Mouse (Mus musculus): ENCODE results near the gene Slc7a5. TPM values are rescaled to one million over a fixed set of nuclear protein-coding genes. Genes with fewer than 3 reads are reported as not detected.
A peak's percentile ranks its signal among the peaks of the same experiment; 100 is the strongest.

Slc7a5 gene
- polyA plus RNA-seq, 1 experiment from 2014 or later = 37.3 TPM

DNA sequence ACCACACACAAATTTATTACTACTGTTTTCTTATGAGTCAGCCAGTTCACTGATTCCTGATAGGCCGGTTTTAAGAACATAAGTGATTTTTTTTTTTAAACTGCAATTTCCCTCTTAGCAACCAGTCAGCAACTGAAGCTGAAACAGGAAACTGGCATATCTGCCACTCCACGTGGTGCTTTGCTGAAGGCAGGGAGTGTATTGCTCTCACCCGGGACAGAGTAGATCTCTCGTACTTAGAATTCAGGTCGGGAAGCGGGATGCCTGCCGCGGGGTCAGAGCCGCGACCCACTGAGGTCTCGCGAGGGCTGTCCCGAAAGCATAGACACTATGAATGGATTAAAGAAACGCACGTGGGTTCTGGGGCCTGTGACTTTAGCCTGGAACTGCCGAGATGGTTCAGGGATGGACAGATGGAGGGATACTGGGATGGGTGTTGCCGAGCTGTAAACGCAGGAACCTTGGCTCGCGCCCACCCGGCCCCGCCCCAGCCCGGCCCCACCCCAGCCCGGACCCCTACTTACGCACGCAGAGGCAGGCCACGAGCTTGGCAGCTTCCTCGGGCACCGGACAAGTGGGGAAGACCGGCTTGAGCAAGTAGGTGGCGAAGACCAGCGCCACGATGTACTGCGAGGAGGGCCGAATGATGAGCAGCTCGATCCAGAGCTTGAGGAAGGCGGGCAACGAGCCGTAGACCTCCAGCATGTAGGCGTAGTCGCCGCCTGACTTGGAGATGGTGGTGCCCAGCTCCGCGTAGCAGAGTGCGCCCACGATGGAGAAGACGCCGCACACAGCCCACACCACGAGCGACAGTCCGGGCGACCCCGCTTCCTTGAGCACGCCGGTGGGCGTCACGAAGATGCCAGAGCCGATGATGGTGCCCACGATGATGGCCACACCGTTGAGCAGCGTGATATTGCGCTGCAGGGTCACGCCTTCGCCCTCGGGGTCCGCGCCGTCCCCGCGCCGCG is 667 bp downstream of the Slc7a5 start:
- Histone ChIP-seq H3K9me3 (ENCODE audit: control insufficient read depth, low read length) (no peaks in the 10 kb centered on the region), H3K9ac (ENCODE audit: low read length) (peak overlapping the region; percentile 75), H3K4me1 (ENCODE audit: control insufficient read depth, insufficient read depth, low read length) (peaks cover 15% of the 10 kb centered on the region), H3K4me2 (ENCODE audit: low read depth) (peak overlapping the region; percentile 95), H3K4me3 (ENCODE audit: low read depth, low read length) (peak overlapping the region; percentile 78), H3K36me3 (ENCODE audit: control insufficient read depth, insufficient read depth, low read length) (no peaks in the 10 kb centered on the region), H3K27ac (ENCODE audit: low read depth, low read length) (no peak overlapping the region), H3K27me3 (ENCODE audit: control insufficient read depth, insufficient read depth, low read length) (no peaks in the 10 kb centered on the region)
- ATAC-seq (ENCODE audit: insufficient read depth, low FRiP score, low TSS enrichment) (peak; percentile 63), DNase-seq (ENCODE audit: low spot score) (peak; percentile 66)
- WGBS = under 1% methylated on average over 71 of the region's 72 CpGs

DNA sequence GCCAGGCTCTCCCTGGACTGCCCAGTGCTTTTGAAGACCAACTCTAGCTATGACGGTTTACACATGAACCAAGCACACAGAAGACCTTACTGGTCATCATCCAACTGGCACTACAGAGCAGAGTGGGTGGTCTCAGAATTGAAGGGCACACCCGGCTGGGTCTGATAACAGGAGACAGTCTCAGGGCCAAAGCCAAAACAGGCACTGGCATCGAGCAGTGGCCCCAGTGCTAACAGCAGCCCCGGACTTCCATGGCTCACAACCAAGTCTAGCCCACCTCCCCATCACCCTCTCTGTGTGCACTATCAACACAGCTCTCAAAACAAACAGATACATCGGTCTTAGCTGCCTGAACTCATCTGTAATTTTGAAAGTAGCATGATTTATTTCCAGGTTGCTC is 1.6 kb downstream of the Slc7a5 start:
- Histone ChIP-seq H3K4me2 (ENCODE audit: low read depth) (peak overlapping the region; percentile 95), H3K4me1 (ENCODE audit: control insufficient read depth, insufficient read depth, low read length) (peaks cover 16% of the 10 kb centered on the region), H3K27me3 (ENCODE audit: control insufficient read depth, insufficient read depth, low read length) (no peaks in the 10 kb centered on the region), H3K4me3 (ENCODE audit: low read depth, low read length) (peak overlapping the region; percentile 78), H3K36me3 (ENCODE audit: control insufficient read depth, insufficient read depth, low read length) (no peaks in the 10 kb centered on the region), H3K9me3 (ENCODE audit: control insufficient read depth, low read length) (no peaks in the 10 kb centered on the region), H3K27ac (ENCODE audit: low read depth, low read length) (no peak overlapping the region), H3K9ac (ENCODE audit: low read length) (peak overlapping the region; percentile 8; the same call in 1 of the 2 replicates)
- DNase-seq (ENCODE audit: low spot score) (no peak), ATAC-seq (ENCODE audit: insufficient read depth, low FRiP score, low TSS enrichment) (no peak)
- 40% methylated on average over 5 of the region's 5 CpGs for WGBS

DNA sequence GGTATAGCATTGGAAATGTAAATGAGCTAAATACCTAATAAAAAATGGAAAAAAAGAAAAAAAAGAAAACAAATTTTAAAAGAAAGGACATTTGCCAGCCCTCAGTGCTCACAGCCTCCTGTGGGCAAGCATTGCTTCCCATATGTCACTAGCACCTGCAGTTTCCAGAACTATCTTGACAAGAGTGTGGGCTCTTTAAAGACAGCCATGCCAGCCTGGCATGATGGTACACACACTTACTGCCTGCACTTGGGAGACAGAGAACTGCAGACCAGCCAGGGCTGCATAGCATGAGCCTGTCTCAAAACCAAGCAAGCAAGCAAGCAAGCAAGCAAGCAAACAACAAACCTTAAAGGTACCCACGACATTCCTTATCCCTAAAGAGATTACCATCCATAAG is 2.1 kb downstream of the Slc7a5 start:
- WGBS = 82% methylated on average over 1 of the region's 1 CpGs
- Histone ChIP-seq H3K27ac (ENCODE audit: low read depth, low read length) (no peak overlapping the region), H3K4me2 (ENCODE audit: low read depth) (peak overlapping the region; percentile 95), H3K36me3 (ENCODE audit: control insufficient read depth, insufficient read depth, low read length) (no peaks in the 10 kb centered on the region), H3K4me1 (ENCODE audit: control insufficient read depth, insufficient read depth, low read length) (peaks cover 16% of the 10 kb centered on the region), H3K9me3 (ENCODE audit: control insufficient read depth, low read length) (no peaks in the 10 kb centered on the region), H3K27me3 (ENCODE audit: control insufficient read depth, insufficient read depth, low read length) (no peaks in the 10 kb centered on the region), H3K9ac (ENCODE audit: low read length) (no peak overlapping the region; the same call in 1 of the 2 replicates), H3K4me3 (ENCODE audit: low read depth, low read length) (peak overlapping the region; percentile 78; the same call in 1 of the 2 replicates)
- no peak for DNase-seq (ENCODE audit: low spot score)
- no peak for ATAC-seq (ENCODE audit: insufficient read depth, low FRiP score, low TSS enrichment)

DNA sequence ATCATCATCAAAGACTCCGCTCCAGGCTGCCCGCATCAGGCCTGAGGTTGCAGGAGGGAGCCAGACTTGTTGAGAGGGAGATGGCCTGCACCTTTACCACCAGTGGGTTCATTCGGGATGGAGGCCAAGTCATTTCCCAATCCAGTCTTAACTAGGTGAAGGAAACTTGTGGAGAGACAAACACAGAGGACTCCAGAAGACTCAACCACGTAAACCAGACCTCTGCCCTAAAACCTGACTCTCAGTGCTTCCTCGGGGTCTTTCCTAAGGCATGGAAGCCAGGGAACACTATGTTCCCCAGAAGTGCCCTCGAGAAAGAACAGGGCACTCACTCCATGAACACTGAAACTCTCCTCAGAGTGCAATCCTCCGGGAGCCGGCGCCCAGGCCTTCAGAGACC is 2.5 kb downstream of the Slc7a5 start:
- ATAC-seq (ENCODE audit: insufficient read depth, low FRiP score, low TSS enrichment) = no peak

DNA sequence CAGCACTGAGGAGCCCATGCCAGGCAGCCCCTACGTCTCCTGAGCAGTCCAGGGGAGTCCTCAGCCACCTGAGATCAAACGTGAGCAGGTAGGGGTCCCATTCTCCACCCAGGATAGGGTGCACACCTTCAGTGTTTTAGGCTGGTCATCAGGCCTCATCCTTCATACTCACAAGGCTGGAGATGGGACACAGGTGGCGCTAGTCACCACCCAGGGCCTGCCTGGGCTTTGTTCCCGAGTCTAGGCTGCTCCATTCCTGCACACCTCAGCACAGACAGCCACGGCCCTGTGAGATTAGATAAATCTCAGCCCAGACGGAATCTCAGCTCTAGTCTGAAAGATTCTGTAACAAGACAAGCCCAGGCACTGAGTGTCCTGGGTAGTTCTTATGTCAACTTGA is 3.5 kb downstream of the Slc7a5 start:
- Histone ChIP-seq H3K9ac (ENCODE audit: low read length) (no peak overlapping the region), H3K27ac (ENCODE audit: low read depth, low read length) (no peak overlapping the region), H3K36me3 (ENCODE audit: control insufficient read depth, insufficient read depth, low read length) (no peaks in the 10 kb centered on the region), H3K4me3 (ENCODE audit: low read depth, low read length) (no peak overlapping the region), H3K9me3 (ENCODE audit: control insufficient read depth, low read length) (no peaks in the 10 kb centered on the region), H3K4me2 (ENCODE audit: low read depth) (no peak overlapping the region; the same call in 1 of the 2 replicates), H3K4me1 (ENCODE audit: control insufficient read depth, insufficient read depth, low read length) (peaks cover 18% of the 10 kb centered on the region), H3K27me3 (ENCODE audit: control insufficient read depth, insufficient read depth, low read length) (no peaks in the 10 kb centered on the region)
- no peak for ATAC-seq (ENCODE audit: insufficient read depth, low FRiP score, low TSS enrichment)
- DNase-seq (ENCODE audit: low spot score) = no peak
- WGBS = 72% methylated on average over 6 of the region's 6 CpGs

More for the DNA sequence above, 2.5 kb downstream of the Slc7a5 start:
- Histone ChIP-seq H3K4me3 (ENCODE audit: low read depth, low read length) (no peak overlapping the region), H3K27ac (ENCODE audit: low read depth, low read length) (no peak overlapping the region), H3K4me1 (ENCODE audit: control insufficient read depth, insufficient read depth, low read length) (peaks cover 16% of the 10 kb centered on the region), H3K9me3 (ENCODE audit: control insufficient read depth, low read length) (no peaks in the 10 kb centered on the region), H3K9ac (ENCODE audit: low read length) (no peak overlapping the region), H3K36me3 (ENCODE audit: control insufficient read depth, insufficient read depth, low read length) (no peaks in the 10 kb centered on the region), H3K4me2 (ENCODE audit: low read depth) (no peak overlapping the region; the same call in 1 of the 2 replicates), H3K27me3 (ENCODE audit: control insufficient read depth, insufficient read depth, low read length) (no peaks in the 10 kb centered on the region)
- DNase-seq (ENCODE audit: low spot score) = no peak
- 87% methylated on average over 9 of the region's 9 CpGs for WGBS

DNA sequence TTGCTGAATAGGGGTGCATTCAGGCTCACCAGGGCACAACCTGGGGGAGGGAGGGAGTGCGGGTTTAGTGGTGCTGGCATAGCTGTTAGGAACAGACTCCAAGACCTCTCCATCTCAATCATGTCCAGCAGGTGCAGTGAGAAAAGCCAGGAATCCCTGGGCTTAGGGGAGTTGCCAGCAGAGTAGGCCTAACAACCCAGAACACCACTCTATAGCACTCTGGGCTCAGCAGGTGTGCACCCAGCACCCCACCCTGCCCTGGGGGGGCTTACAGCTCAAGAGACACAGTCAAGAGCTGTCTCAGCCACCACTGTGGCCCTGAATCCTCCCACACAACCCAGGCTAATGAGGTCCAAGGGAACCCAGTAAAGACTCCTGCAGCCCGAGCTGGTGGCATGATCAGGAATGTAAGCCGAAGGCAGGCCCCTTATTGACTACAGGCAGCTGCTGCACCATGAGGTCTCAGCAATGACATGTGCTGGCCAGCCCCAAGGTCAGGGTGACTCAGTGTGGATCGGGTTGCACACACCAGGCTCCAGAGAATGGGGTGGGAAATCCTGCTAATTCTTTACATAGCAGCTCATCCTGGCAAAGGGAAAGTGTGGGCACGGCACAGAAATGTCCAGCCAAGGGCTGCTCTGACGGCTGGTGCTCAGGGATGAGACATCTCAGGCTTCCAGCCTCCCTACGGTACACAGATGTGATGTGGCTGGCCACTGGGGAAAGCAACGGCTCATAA is 5.8 kb downstream of the Slc7a5 start:
- ATAC-seq (ENCODE audit: insufficient read depth, low FRiP score, low TSS enrichment) (no peak), DNase-seq (ENCODE audit: low spot score) (no peak)
- 46% methylated on average over 8 of the region's 8 CpGs for WGBS
- Histone ChIP-seq H3K4me2 (ENCODE audit: low read depth) (no peak overlapping the region), H3K27me3 (ENCODE audit: control insufficient read depth, insufficient read depth, low read length) (no peaks in the 10 kb centered on the region), H3K9ac (ENCODE audit: low read length) (no peak overlapping the region; the same call in 1 of the 2 replicates), H3K4me3 (ENCODE audit: low read depth, low read length) (no peak overlapping the region), H3K4me1 (ENCODE audit: control insufficient read depth, insufficient read depth, low read length) (peaks cover 35% of the 10 kb centered on the region), H3K9me3 (ENCODE audit: control insufficient read depth, low read length) (no peaks in the 10 kb centered on the region), H3K27ac (ENCODE audit: low read depth, low read length) (no peak overlapping the region), H3K36me3 (ENCODE audit: control insufficient read depth, insufficient read depth, low read length) (no peaks in the 10 kb centered on the region)

DNA sequence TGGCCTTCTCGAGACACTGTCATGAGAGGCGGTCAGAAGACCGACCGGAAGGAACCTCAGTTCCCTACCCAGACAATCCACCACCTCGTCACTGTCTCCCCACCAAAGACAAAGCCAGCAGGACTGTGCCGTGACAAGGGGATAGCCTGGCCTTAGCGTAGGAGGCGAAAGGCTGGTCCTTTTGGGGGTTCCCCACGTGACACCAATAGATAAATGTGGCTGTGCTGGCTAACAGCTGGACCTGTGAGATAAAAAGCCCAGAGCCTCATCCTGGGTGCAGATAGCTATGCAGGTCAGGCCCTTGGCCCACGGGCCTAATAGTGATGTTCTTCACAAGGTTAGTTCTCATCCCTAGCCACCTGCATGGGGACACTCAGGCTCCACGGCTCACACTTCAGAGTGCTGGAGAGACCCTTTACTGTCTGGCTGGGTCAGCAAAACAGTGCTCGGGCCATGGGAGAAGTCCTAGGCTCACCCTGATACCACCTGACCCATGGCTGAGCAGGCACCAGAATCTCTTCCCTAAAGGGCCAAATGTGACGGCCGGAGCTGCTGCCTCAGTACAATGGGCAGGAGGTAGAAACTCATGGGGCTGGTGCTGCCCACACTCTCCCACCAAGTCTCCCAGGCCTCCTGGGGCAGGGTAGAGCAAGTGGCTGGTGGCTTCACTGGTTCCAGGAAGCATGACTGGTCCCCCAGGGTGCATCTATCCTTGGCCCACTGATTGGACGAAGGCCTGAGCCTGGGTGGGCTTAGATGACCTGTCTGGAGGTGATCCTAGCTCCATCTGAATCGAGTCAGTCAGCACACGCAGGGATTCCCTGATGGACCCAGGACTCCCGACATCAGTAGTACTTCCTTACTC is 8.1 kb downstream of the Slc7a5 start:
- H3K27me3 ChIP-seq (ENCODE audit: control insufficient read depth, insufficient read depth, low read length) = no peaks in the 10 kb centered on the region
- peak overlapping the region; percentile 70 for H3K27ac ChIP-seq (ENCODE audit: low read depth, low read length)
- no peak overlapping the region for H3K4me2 ChIP-seq (ENCODE audit: low read depth)
- DNase-seq (ENCODE audit: low spot score) = no peak
- H3K9me3 ChIP-seq (ENCODE audit: control insufficient read depth, low read length) = no peaks in the 10 kb centered on the region
- no peak overlapping the region for H3K4me3 ChIP-seq (ENCODE audit: low read depth, low read length)
- peaks cover 2% of the 10 kb centered on the region; the same call in 1 of the 2 replicates for H3K36me3 ChIP-seq (ENCODE audit: control insufficient read depth, insufficient read depth, low read length)
- no peak overlapping the region; the same call in 1 of the 2 replicates for H3K9ac ChIP-seq (ENCODE audit: low read length)
- peaks cover 28% of the 10 kb centered on the region for H3K4me1 ChIP-seq (ENCODE audit: control insufficient read depth, insufficient read depth, low read length)
- 70% methylated on average over 18 of the region's 18 CpGs for WGBS
- no peak for ATAC-seq (ENCODE audit: insufficient read depth, low FRiP score, low TSS enrichment)

DNA sequence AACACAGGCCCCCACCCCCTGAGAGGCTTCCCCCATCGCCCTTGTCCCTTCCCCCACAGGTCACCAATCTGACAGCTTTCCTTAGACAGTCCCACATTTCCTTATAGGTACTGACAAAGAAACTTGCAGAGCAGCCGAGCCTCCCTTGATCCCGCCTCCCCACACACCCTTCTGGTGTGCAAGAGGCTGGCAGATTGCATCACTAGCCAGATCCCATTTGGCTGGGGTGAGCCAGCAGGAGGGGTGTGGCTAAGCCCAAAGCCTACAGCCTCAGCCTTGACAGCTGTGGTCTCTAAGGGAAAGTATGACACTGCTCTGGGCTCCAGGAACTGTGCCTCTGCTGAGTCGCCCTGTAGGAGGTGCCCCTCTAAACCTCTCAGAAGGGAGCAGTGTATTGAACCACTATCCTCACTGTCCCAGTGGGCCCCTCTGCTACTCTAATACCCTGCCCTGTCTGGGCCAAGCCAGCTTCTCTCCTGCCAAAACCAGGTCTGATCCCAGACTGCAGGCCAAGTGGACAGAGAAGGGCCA is 9.0 kb downstream of the Slc7a5 start:
- H3K27ac ChIP-seq (ENCODE audit: low read depth, low read length) = peak overlapping the region; percentile 71
- H3K27me3 ChIP-seq (ENCODE audit: control insufficient read depth, insufficient read depth, low read length) = no peaks in the 10 kb centered on the region
- H3K4me3 ChIP-seq (ENCODE audit: low read depth, low read length) = no peak overlapping the region
- DNase-seq (ENCODE audit: low spot score) = peak; percentile 74
- peak; percentile 77 for ATAC-seq (ENCODE audit: insufficient read depth, low FRiP score, low TSS enrichment)
- peak overlapping the region; percentile 22; the same call in 1 of the 2 replicates for H3K4me2 ChIP-seq (ENCODE audit: low read depth)
- peaks cover 2% of the 10 kb centered on the region; the same call in 1 of the 2 replicates for H3K36me3 ChIP-seq (ENCODE audit: control insufficient read depth, insufficient read depth, low read length)
- H3K9me3 ChIP-seq (ENCODE audit: control insufficient read depth, low read length) = no peaks in the 10 kb centered on the region
- peak overlapping the region; percentile 28; the same call in 1 of the 2 replicates for H3K9ac ChIP-seq (ENCODE audit: low read length)
- peaks cover 28% of the 10 kb centered on the region for H3K4me1 ChIP-seq (ENCODE audit: control insufficient read depth, insufficient read depth, low read length)
- 2% methylated on average over 4 of the region's 4 CpGs for WGBS

Data from neural tube, embryonic 11.5 days (tissue).